Mouse (Mus musculus): Measurements from ENCODE around the gene Gm128. TPM values are rescaled to one million over a fixed set of nuclear protein-coding genes. Genes with fewer than 3 reads are reported as not detected.

The Gm128 gene
- polyA plus RNA-seq, 1 experiment from 2014 or later: 1.3 TPM

DNA sequence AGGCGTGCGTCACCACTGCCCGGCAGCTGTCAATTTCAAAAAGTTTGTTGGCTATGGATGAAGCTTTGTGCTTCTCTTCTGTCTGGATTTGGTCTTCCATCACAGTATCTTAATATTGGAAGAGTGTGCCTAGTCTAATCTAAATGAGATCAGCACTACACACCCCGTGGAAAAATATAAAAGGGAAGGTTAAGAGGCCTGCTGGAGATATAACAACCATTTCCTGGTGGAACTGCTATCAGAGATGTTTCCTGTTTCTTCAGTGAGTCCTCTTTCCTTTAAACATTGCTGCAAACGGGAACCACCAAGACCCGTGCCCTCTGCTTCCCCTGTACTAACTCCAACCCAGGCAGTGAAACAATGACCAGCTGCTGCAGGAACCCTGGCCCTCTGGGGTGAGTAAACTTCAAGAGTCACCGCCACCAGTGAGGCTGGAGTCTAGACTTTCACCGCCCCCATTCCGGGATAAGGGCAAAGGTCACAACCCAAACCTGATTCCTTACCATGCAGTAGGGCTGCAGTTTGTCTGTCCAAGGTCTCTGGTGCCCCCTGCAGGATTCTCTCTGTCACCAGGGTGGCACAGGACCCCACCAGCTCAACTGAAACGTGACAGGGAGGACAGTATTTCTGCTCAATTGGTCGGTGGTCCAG, 21.8 kb upstream of the Gm128 start:
- Histone ChIP-seq H3K4me2 (ENCODE audit: low read length) (no peak overlapping the region), H3K4me3 (replicated peaks; ENCODE audit: low read depth, low read length) (no peak overlapping the region), H3K27ac (0 out of 2 replicates have a peak overlapping the region, but pooled peaks have one; percentile 15), H3K27me3 (ENCODE audit: insufficient read depth, low read length) (no peaks in the 10 kb centered on the region), H3K9me3 (replicated peaks; ENCODE audit: low read length) (no peaks in the 10 kb centered on the region), H3K36me3 (ENCODE audit: insufficient read depth, low read length) (peaks cover 34% of the 10 kb centered on the region; the same call in 1 of the 2 replicates), H3K4me1 (replicated peaks; ENCODE audit: insufficient read depth, low read length) (no peaks in the 10 kb centered on the region), H3K9ac (ENCODE audit: low read depth, low read length) (no peak overlapping the region)
- DNase-seq (ENCODE audit: low spot score) (peak; percentile 69), ATAC-seq (replicated peaks; ENCODE audit: low FRiP score, low read depth) (peak; percentile 68)
- 42% methylated on average over 11 of the region's 11 CpGs for WGBS
- peak; percentile 81 for TF ChIP-seq CTCF (IDR thresholded peaks at IDR 0.05; ENCODE audit: low read depth)

DNA sequence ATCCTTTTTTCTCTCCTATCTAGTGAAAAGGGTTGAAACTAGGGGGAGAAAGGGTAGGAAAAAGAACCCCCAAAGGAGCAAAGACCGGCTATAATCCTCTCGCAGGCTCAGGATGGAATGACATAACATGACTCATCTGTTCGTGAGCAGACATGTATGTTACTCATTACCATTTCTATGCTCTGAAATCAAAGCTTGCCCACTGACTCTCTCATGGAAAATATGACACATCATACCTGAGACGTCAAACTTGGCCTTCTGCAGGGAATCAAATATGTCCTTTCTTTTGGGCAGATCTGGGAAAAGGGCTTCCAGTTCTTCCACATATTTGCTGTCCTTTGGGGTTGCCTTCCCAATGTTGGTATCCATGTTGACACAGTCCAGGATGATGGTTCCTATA, 20.6 kb upstream of the Gm128 start:
- 88% methylated on average over 4 of the region's 4 CpGs for WGBS
- Histone ChIP-seq H3K27ac (no peak overlapping the region), H3K4me3 (replicated peaks; ENCODE audit: low read depth, low read length) (no peak overlapping the region), H3K9ac (ENCODE audit: low read depth, low read length) (no peak overlapping the region), H3K27me3 (ENCODE audit: insufficient read depth, low read length) (no peaks in the 10 kb centered on the region), H3K36me3 (ENCODE audit: insufficient read depth, low read length) (peaks cover 40% of the 10 kb centered on the region), H3K9me3 (replicated peaks; ENCODE audit: low read length) (no peaks in the 10 kb centered on the region), H3K4me2 (ENCODE audit: low read length) (no peak overlapping the region), H3K4me1 (replicated peaks; ENCODE audit: insufficient read depth, low read length) (no peaks in the 10 kb centered on the region)
- DNase-seq (ENCODE audit: low spot score) (no peak), ATAC-seq (replicated peaks; ENCODE audit: low FRiP score, low read depth) (no peak)
- no peak for TF ChIP-seq CTCF (IDR thresholded peaks at IDR 0.05; ENCODE audit: low read depth)

DNA sequence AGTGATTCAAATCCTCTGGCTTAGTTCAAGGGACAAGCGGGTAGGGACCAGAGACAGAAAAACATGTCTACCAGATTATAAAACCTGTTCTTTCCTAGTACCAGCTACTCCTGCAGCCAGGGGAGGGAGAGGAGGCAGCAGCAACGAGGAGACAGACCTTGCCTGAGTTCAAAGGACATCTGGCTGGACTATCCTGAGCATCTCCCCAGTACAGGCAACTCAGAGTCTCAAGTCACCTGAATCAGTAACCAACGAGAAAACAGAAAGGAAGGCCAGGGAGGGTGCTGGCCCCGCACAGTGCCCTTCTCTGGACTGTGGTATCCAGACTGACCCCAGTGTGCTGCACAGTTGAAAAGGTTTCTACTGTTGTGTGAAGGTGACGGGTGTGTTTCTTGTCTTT, 15.5 kb upstream of the Gm128 start:
- H3K36me3 ChIP-seq (ENCODE audit: insufficient read depth, low read length): peaks cover 42% of the 10 kb centered on the region
- no peaks in the 10 kb centered on the region for H3K4me1 ChIP-seq (replicated peaks; ENCODE audit: insufficient read depth, low read length)
- WGBS: 73% methylated on average over 5 of the region's 5 CpGs
- H3K4me2 ChIP-seq (ENCODE audit: low read length): no peak overlapping the region
- H3K4me3 ChIP-seq (replicated peaks; ENCODE audit: low read depth, low read length): no peak overlapping the region
- H3K9me3 ChIP-seq (replicated peaks; ENCODE audit: low read length): no peaks in the 10 kb centered on the region
- DNase-seq (ENCODE audit: low spot score): no peak
- ATAC-seq (replicated peaks; ENCODE audit: low FRiP score, low read depth): no peak
- H3K9ac ChIP-seq (ENCODE audit: low read depth, low read length): no peak overlapping the region
- no peak overlapping the region for H3K27ac ChIP-seq
- no peaks in the 10 kb centered on the region for H3K27me3 ChIP-seq (ENCODE audit: insufficient read depth, low read length)
- no peak for TF ChIP-seq CTCF (IDR thresholded peaks at IDR 0.05; ENCODE audit: low read depth)

DNA sequence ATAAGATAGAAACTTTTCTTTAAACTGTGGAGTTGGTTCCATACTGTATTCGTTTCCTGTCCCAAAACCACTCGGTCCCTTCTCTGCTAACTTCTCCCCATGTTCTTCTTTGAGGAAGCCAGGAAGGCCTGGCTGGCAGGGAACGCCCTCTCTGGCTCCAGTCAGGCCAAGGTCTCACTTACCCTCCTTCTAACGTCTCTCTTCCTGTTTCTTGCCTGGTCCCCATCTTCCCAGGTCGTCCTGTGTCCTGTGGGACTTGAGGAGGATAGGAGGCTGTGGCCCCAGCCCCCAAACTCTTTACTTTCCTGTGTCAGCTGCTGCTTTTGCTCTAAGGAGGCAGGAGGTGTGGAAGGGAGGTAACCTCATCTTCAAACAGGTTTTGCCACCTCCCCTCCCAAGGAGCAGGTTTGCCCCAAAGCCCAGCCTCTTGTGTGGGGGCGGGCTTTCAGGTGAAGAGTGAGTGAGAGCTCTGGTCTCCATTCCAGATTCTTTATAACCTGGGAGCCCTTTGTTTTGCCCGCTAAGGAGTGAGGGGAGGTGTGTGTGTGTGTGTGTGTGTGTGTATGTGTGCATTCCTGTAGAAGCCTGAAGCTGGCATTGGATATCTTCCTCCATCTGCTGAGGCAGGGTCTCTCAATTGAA, 9.5 kb upstream of the Gm128 start, which contains the start of gene Bnipl:
Gene Bnipl (minus strand): TSS at position 411 of the 642 bp plus-strand sequence.
- Histone ChIP-seq H3K4me3 (replicated peaks; ENCODE audit: low read depth, low read length) (no peak within 1 kb of the TSS), H3K27me3 (ENCODE audit: insufficient read depth, low read length) (no peaks in the 10 kb centered on the region), H3K9ac (ENCODE audit: low read depth, low read length) (no peak within 1 kb of the TSS), H3K4me2 (ENCODE audit: low read length) (0 out of 2 replicates have a peak within 1 kb of the TSS, but pooled peaks have one; percentile 13), H3K4me1 (replicated peaks; ENCODE audit: insufficient read depth, low read length) (0 out of 2 replicates have a peak, but pooled peaks cover 2% of the 10 kb centered on the region), H3K36me3 (ENCODE audit: insufficient read depth, low read length) (0 out of 2 replicates have a peak, but pooled peaks cover 12% of the 10 kb centered on the region), H3K9me3 (replicated peaks; ENCODE audit: low read length) (no peaks in the 10 kb centered on the region), H3K27ac (0 out of 2 replicates have a peak within 1 kb of the TSS, but pooled peaks have one; percentile 22)
- 42% methylated on average over 7 of the region's 7 CpGs for WGBS
- ATAC-seq (replicated peaks; ENCODE audit: low FRiP score, low read depth): peak; percentile 55; the same call in 1 of the 2 replicates
- no peak for TF ChIP-seq CTCF (IDR thresholded peaks at IDR 0.05; ENCODE audit: low read depth)
- no peak for DNase-seq (ENCODE audit: low spot score)

DNA sequence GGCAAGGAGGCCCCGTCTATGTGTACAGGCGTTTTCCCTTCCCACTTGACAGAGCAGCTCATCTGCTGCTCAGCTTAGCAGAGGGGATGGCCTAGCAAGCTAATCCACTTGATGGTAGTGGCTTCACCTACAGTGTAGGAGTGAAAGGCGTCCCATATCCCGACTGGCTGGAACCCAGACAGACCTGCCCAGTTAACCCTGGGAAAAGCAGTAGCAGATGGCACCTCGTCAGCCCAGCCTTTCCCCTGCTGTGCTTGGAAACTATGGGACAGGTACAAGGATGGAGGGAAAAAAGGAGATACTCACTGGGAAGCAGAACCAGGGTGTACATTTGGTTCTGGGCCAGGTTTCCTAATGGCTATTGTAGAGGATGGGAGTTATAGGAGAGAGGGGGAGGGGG, 9.0 kb upstream of the Gm128 start:
- Histone ChIP-seq H3K4me3 (replicated peaks; ENCODE audit: low read depth, low read length) (no peak overlapping the region), H3K27me3 (ENCODE audit: insufficient read depth, low read length) (no peaks in the 10 kb centered on the region), H3K4me2 (ENCODE audit: low read length) (no peak overlapping the region), H3K9me3 (replicated peaks; ENCODE audit: low read length) (no peaks in the 10 kb centered on the region), H3K27ac (no peak overlapping the region), H3K9ac (ENCODE audit: low read depth, low read length) (no peak overlapping the region), H3K4me1 (replicated peaks; ENCODE audit: insufficient read depth, low read length) (0 out of 2 replicates have a peak, but pooled peaks cover 2% of the 10 kb centered on the region), H3K36me3 (ENCODE audit: insufficient read depth, low read length) (0 out of 2 replicates have a peak, but pooled peaks cover 11% of the 10 kb centered on the region)
- 65% methylated on average over 5 of the region's 5 CpGs for WGBS
- DNase-seq (ENCODE audit: low spot score): no peak
- ATAC-seq (replicated peaks; ENCODE audit: low FRiP score, low read depth): no peak
- TF ChIP-seq CTCF (IDR thresholded peaks at IDR 0.05; ENCODE audit: low read depth): no peak

DNA sequence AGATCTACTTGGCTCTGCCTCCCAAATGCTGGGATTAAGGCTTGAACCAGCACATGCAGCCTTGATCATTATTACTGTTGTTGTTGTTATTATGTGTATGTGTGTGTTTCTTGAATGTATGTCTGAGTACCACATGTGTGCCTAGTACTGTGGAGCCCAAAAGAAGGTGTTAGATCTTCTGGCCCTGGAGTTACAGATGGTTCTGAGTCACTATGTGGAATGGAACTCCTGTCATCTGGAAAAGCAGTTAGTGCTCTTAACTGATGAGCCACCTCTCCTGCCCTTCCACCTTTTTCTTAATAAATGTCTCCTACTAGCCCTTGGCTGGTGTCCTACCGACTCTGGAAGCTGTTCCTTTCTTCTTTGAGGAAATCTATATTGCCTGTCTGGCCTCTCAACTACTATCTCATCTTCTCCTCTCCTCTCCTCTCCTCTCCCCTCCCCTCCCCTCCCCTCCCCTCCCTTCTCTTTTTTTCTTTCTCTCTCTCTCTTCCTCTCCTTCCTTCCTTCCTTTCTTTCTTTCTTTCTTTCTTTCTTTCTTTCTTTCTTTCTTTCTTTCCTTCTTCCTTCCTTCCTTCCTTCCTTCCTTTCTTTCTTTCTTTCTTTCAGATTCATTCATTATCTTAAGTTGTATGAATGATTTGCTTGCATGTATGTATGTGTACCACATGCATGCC, 6.4 kb upstream of the Gm128 start:
- Histone ChIP-seq H3K9ac (ENCODE audit: low read depth, low read length) (no peak overlapping the region), H3K36me3 (ENCODE audit: insufficient read depth, low read length) (0 out of 2 replicates have a peak, but pooled peaks cover 2% of the 10 kb centered on the region), H3K4me2 (ENCODE audit: low read length) (no peak overlapping the region), H3K9me3 (replicated peaks; ENCODE audit: low read length) (no peaks in the 10 kb centered on the region), H3K4me1 (replicated peaks; ENCODE audit: insufficient read depth, low read length) (0 out of 2 replicates have a peak, but pooled peaks cover 2% of the 10 kb centered on the region), H3K27me3 (ENCODE audit: insufficient read depth, low read length) (no peaks in the 10 kb centered on the region), H3K4me3 (replicated peaks; ENCODE audit: low read depth, low read length) (no peak overlapping the region), H3K27ac (no peak overlapping the region)
- TF ChIP-seq CTCF (IDR thresholded peaks at IDR 0.05; ENCODE audit: low read depth): no peak
- ATAC-seq (replicated peaks; ENCODE audit: low FRiP score, low read depth): no peak
- DNase-seq (ENCODE audit: low spot score): no peak
- WGBS: 59% methylated on average over 1 of the region's 1 CpGs
